Mouse (Mus musculus) liver (tissue): ENCODE measurements at regions not wholly inside any gene's neighbourhood (a gene's known extent, or its start where the extent isn't known, plus 50 kb on each side); places are given as distances from the start of the nearest gene placed in this dataset.

ENCODE experiments used
- DNase-seq: peaks from one replicate; pipeline ENCODE4 v3.0.0-alpha.2; 2020; ENCODE audit warnings: mixed read lengths

DNA sequence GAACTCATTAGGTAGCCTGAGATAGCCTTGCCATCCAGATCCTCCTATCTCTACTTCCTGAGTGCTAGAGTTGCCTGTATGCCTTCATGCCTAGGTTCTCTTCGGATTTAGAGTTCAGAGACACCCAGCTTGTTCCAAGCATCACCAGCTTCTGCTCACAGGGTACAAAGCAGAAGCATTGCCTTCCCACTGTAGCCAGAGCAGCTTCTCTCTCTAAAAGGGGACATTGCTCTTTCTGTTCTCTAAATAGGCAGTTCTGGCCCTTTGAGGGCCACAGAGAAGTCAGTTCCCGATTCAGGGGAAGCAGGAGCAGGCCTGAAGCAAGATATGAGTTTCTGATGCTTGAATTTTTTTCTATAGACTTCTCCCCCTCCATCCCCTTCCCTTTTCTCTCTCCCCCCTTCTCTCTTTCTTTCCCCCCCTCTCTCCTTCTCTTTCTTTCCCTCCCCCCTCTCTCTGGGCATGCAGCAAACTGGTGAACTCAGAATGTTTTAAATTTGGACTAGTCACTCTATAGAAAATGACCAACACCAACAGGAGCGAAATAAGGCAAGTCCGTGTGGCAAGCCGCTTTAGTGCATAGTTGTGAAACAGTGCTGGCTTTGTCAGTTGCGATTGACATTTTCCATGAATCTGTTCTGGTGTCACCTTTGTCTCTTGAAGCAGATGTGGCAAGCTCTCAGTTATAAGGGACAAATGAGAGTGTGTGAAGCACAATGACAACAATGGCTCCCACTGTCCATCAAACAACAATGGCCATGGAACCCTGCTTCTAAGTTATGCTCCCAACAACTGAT is 273.2 kb upstream of the Klf4 start:
- no peak for DNase-seq

DNA sequence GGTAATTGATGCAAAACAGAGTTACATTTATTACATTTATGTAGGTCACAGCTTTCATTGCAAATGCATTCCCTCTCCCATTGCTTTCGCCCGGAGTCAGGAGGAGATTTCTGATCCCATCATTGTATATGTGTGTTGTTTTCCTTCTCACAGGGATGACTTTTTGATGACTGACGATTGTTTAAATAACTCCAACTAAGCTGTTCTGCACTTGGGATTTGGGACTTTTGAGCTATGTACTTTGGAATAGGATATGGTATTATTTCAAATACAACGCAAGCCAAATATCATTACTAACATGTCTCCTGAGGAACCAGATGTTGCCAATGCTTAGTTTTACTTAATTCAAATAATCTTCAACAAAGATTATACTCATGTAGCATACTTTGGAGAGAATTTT is 269.8 kb upstream of the Klf4 start:
- no peak for DNase-seq

GRCm38 (mm10) chr4:55798099-55798498 is 265.8 kb upstream of the Klf4 start:
- no peak for DNase-seq

- DNase-seq: no peak
These were observed 249.1 kb upstream of the Klf4 start for GRCm38 (mm10) chr4:55781329-55781847.

GRCm38 (mm10) chr4:55779581-55779980 is 247.3 kb upstream of the Klf4 start:
- no peak for DNase-seq

GRCm38 (mm10) chr4:55775858-55776257 is 243.6 kb upstream of the Klf4 start:
- DNase-seq: no peak

- DNase-seq: no peak
These were observed 242.3 kb upstream of the Klf4 start for GRCm38 (mm10) chr4:55774571-55774970.

DNA sequence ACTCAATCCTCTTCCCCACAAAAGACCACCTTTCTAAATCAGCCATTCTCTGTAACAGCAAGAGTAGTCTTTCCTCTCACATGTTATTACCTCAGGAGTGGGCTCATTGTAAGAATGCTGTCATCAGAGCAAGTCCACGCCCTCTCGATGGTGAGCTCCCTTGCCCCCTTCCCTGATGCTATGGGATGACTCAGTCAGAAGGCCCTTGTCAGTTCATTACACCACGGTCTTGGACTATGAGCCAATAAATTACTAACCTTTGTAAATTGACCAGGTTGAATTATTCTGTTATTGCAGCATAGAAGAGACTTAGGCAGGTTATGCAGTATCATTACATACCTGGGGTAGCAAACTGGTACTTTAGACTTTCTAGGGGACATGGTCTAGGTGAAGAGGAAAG is 237.4 kb upstream of the Klf4 start:
- no peak for DNase-seq

DNA sequence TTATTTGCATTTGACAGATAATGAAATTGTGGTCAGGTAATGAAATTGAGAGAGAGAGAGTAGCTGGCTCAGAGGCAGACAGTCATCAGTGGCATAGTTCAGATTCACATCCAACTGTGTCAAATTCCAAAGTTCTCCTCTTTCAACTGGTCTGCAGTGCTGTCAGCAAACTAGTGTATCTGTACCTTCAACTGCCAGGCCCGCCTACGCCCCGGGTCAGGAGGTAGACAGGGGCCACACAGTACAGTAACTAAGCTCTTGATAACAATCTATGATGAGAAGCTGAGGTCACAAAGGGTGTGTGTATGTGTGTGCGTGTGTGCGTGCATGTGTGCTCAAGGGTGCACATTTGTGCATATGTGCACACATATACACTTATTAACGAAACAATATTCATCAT is 236.1 kb upstream of the Klf4 start:
- DNase-seq: peak; percentile 21

DNA sequence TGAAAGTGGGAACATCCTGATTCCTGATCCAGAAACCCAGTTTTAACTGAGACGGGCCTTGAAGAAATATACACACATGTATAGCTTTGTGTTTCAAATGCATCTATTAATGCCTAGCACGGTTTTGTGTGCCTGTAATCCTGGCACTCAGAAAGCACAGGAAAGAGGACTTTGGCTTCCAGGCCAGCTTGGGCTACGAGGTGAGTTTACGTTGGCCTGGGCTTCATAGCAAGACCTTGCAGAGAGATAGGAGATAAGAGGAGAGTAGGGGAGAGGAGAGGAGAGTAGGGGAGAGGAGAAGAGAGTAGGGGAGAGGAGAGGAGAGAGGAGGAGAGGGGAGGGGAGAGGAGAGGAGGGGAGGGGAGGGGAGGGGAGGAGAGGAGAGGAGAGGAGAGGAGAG is 234.9 kb upstream of the Klf4 start:
- no peak for DNase-seq

- DNase-seq: no peak
These were observed 233.5 kb upstream of the Klf4 start for GRCm38 (mm10) chr4:55765780-55766179.

DNA sequence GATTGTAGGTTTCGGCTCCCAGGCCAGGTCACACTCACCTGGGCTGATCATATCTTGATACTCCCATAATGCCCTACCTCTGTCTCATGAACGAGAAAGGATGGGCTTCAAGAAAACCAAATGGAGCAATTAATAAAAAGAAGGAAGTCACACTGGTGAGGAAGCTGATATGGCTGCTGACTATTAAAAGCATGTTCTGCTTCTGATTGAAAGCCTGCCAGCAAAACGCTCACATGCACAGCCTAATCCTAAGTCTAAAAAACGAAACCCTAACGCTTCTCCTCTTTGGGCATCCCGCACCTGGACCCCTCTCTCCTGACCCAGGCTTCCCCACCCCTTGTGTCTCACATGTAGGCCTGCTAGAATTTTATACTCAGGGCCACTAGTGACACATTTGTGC is 230.8 kb upstream of the Klf4 start:
- no peak for DNase-seq

DNA sequence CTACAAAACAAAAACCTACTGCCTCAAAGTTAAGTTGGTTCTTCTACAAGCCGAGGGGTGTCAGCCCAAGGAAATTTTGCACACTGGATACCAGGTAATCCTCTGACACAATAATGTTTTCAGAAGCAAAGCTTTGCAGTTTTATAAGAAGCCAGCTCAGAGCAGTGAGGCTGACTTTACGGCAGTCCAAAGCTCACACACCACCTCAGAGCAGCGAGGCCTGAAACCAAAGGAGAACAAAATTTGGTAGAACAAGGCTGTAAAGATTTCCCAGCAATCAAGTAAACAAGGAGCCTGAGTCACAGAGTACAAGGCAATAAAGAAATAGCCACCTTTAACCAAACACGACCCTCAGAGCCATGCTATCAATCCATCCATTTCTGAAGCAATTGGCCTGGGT is 230.1 kb upstream of the Klf4 start:
- no peak for DNase-seq

DNA sequence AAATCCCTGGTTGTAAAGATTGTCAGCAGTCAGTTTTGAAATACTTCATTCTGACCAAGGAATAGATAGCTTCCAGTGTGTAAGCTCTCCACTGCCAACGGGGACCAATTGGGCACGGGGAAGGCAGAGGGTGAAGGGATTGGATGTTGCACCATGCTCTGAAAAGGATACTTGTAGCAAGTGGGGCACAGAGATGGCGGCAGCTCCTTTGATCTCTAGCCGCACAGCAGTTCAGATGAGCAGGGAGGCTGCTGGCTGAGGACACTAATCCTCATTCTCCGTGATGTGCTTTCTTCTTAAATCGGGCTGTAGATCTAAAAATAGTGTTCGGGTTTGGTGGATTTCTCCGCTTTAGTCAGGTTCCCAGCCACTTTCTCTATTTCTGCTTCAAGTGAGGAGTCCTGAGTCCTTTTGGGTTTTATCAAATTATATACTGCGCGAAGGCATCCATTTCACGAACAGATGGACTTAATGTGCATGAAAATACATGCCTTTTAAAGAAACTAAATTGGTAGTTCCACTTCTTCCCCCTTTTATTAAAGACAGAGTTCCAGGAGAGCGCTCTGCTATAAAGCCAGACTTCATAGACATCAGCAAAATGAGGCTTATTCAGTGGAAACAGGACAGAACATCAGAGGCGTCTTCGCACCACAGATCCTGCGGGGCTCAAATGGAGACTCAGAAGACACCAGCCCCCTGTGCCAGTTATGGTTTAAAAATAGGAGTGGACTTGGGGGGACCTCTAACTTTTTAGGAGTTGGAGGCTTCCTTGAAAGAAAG is 225.1 kb upstream of the Klf4 start:
- no peak for DNase-seq

- no peak for DNase-seq
These were observed 217.8 kb upstream of the Klf4 start for GRCm38 (mm10) chr4:55749949-55750600.

GRCm38 (mm10) chr4:55741355-55741754 is 209.1 kb upstream of the Klf4 start:
- no peak for DNase-seq

- DNase-seq: no peak
These were observed 207.8 kb upstream of the Klf4 start for GRCm38 (mm10) chr4:55740062-55740461.

GRCm38 (mm10) chr4:55738714-55739113 is 206.4 kb upstream of the Klf4 start:
- DNase-seq: no peak

DNA sequence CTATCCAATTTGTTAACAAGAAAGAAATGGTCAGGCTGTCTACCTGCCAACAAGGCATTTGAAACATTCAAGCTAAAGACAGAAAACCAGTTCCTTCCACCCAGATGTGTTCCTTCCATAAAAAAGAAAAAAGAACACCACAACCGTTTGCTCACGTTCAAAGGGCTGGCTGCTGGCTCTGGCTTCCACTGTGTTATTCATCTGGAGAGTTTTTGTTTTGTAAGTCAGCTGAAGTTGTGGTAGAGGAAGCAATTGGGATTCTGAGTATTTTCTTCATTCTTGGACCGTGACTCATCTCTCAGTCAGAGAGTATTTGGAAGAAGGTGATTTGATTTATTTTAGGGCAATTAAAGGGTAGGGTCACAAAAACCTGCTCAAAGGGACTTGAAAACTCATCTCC is 203.2 kb upstream of the Klf4 start:
- DNase-seq: no peak

- no peak for DNase-seq
These were observed 202.1 kb upstream of the Klf4 start for GRCm38 (mm10) chr4:55734331-55734730.

DNA sequence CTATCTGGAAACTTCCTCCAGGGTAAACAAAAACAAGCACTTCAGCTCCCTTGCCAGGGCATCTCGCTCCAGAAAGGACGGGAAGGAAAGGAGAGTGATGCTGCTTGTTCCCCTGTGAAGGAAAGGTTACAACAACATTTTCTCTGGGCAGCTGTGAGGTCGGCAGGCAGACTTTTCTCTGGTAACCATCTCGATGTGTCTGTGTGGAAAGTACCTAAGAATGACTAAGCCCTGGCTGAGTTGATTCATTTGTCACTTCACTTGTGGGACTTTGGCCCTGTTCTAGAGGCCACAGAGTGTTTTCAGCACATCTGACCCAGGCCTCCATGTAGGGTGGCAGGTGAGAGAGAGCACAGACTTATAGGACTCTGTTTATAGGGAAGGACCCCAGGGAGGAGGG is 201.0 kb upstream of the Klf4 start:
- no peak for DNase-seq

GRCm38 (mm10) chr4:55732006-55732405 is 199.7 kb upstream of the Klf4 start:
- DNase-seq: no peak

DNA sequence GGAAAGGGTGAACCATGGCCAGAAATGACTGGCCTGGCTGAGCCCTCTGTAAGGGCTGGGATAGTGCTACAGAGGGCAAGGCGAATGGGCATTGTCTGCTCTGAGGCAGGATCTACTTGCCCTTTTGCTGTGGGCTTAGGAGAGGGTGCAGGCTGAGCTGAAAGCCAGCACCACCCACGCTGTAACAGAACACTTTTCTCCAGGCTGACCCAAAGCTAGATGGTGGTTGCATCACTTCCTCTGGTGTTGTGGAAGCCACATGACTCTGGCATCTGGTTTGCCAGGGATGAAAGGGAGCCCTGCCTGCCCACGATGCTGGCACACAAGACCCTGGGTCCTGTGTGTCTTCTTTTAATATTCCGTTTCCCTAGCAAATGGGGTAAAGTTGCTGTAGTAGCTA is 198.0 kb upstream of the Klf4 start:
- DNase-seq: no peak

- DNase-seq: no peak
These were observed 194.9 kb upstream of the Klf4 start for GRCm38 (mm10) chr4:55727178-55727577.
